Mouse (Mus musculus) heart, adult 2 months (tissue): ENCODE data around the gene Mesp1. TPM values are rescaled to one million over a fixed set of nuclear protein-coding genes. Genes with fewer than 3 reads are reported as not detected.

Source experiments
- DNase-seq, 2 experiments: peaks; one replicate each; pipeline ENCODE4 v3.0.0; 2021
- H3K27ac ChIP-seq: fragments of 200-600 bp; 2 replicates; pipeline ENCODE4 v1.8.1; 2022
- H3K27me3 ChIP-seq: fragments of 200-500 bp; 2 replicates; pipeline ENCODE4 v1.6.1; 2012; ENCODE audit warnings: mild to moderate bottlenecking, low read length, inconsistent platforms, mixed read lengths; ENCODE audit not compliant: control insufficient read depth, insufficient read depth
- H3K36me3 ChIP-seq: fragments of 200-500 bp; 2 replicates; pipeline ENCODE4 v1.6.1; 2012; ENCODE audit warnings: low read length, inconsistent platforms; ENCODE audit not compliant: control insufficient read depth, insufficient read depth
- H3K4me1 ChIP-seq: fragments of 200-500 bp; 2 replicates; pipeline ENCODE4 v1.6.1; 2011; ENCODE audit warnings: low read length; ENCODE audit not compliant: control insufficient read depth, insufficient read depth
- H3K4me3 ChIP-seq: fragments of 200-600 bp; 2 replicates; pipeline ENCODE4 v1.8.1; 2022
- H3K79me2 ChIP-seq: fragments of 200-500 bp; replicated peaks from 2 replicates; pipeline ENCODE4 v1.6.1; 2012; ENCODE audit warnings: mild to moderate bottlenecking, inconsistent platforms, low read length, moderate library complexity, mixed read lengths; ENCODE audit not compliant: control insufficient read depth, insufficient read depth
- H3K9ac ChIP-seq: fragments of 200-500 bp; 2 replicates; pipeline ENCODE4 v1.6.1; 2012; ENCODE audit warnings: low read depth, mild to moderate bottlenecking, control low read depth, inconsistent platforms, low read length, mixed read lengths
- CTCF ChIP-seq: fragments of 200-600 bp; IDR thresholded peaks from 2 replicates; pipeline ENCODE4 v1.8.1; 2022; ENCODE audit warnings: antibody characterized with exemption, mild to moderate bottlenecking, moderate library complexity
- EP300 ChIP-seq: fragments of 200-500 bp; IDR thresholded peaks from 2 replicates; pipeline ENCODE4 v1.6.1; 2011; ENCODE audit warnings: low read depth, low read length, control low read depth; ENCODE audit not compliant: insufficient read depth
- POLR2A ChIP-seq: fragments of 200-500 bp; IDR thresholded peaks from 2 replicates; pipeline ENCODE4 v1.6.1; 2011; ENCODE audit warnings: mild to moderate bottlenecking, low read depth, low read length, control low read depth; ENCODE audit not compliant: insufficient read depth
- WGBS: fragments of 180-500 bp; shearing (Covaris S2); methylation state at CpG from one replicate; pipeline ENCODE4 v1.1.7; 2018; 5-methylcytosine and 5-hydroxymethylcytosine counted together
- intact Hi-C: fragments of 180-260 bp; cut with DNase I; formaldehyde crosslinking; loops from one replicate; pipeline ENCODE4 v1.15.1; 2025
- polyA plus RNA-seq: library from polyadenylated mRNA; depleted of rRNA; stranded (reverse); fragments of >200 nt; gene quantifications from 2 replicates; pipeline ENCODE4 v1.2.3, GENCODE M21; 2012
- total RNA-seq, 2 experiments: library from RNA; stranded (reverse); gene quantifications; 2 replicates each; pipeline ENCODE4 v1.2.3; 2021

The Mesp1 gene
- total and polyA plus RNA-seq, 3 experiments, result not detected

DNA sequence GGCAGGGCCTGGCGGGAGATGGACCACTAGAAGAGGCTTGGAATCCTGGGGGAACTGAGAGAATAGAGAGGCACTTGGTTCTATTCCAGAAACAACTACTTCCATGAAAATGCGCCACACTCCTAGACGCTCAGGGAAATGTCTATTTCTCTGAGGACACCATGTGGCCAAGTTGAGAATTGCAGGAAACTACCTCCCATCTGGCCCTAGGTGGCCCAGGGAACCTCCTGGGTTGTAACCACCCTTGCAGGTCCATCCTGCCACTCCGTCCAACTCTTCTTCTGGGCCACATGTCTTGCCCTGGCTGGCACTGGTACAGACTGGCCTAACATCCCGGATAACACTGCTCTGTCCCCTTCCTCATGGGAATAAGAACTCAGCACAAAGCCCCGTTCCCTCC is 7.3 kb downstream of the Mesp1 start:
- no peak overlapping the region for H3K27ac ChIP-seq
- TF ChIP-seq CTCF, result peak; percentile 93
- peak; percentile 58; the same call in 1 of the 2 replicates for TF ChIP-seq EP300
- no peak for TF ChIP-seq POLR2A
- no peaks in the 10 kb centered on the region for H3K27me3 ChIP-seq
- no peak overlapping the region for H3K9ac ChIP-seq
- intact Hi-C loops, result loop anchor here (2.0 kb wide), 1 partner anchor 55 kb away; no protein-coding TSS in a partner anchor
- DNase-seq, result peak; percentile 60 to 71
- peaks cover 1% of the 10 kb centered on the region; the same call in 1 of the 2 replicates for H3K4me1 ChIP-seq
- H3K4me3 ChIP-seq, result no peak overlapping the region
- H3K79me2 ChIP-seq, result no peaks in the 10 kb centered on the region
- WGBS, result 15% methylated on average over 6 of the region's 6 CpGs
- H3K36me3 ChIP-seq, result no peaks in the 10 kb centered on the region

GRCm38 (mm10) chr7:79782516-79782855 is 11.1 kb downstream of the Mesp1 start:
- Histone ChIP-seq H3K27me3 (no peaks in the 10 kb centered on the region), H3K79me2 (no peaks in the 10 kb centered on the region), H3K36me3 (no peaks in the 10 kb centered on the region), H3K4me3 (no peak overlapping the region), H3K4me1 (peaks cover 4% of the 10 kb centered on the region), H3K27ac (no peak overlapping the region), H3K9ac (no peak overlapping the region)
- TF ChIP-seq EP300 (no peak), CTCF (no peak), POLR2A (no peak)
- WGBS, result 65% methylated on average over 2 of the region's 2 CpGs
- DNase-seq, result no peak
- intact Hi-C loops, result loop anchor here (5.0 kb wide), 1 partner anchor 135 kb away; no protein-coding TSS in a partner anchor

- DNase-seq, result no peak
- intact Hi-C loops, result loop anchor here (5.0 kb wide), 1 partner anchor 135 kb away; no protein-coding TSS in a partner anchor
- Histone ChIP-seq H3K4me3 (no peak overlapping the region), H3K27ac (peak overlapping the region; percentile 22; the same call in 1 of the 2 replicates), H3K4me1 (peaks cover 4% of the 10 kb centered on the region), H3K27me3 (no peaks in the 10 kb centered on the region), H3K36me3 (no peaks in the 10 kb centered on the region), H3K79me2 (no peaks in the 10 kb centered on the region), H3K9ac (no peak overlapping the region)
- 64% methylated on average over 11 of the region's 11 CpGs for WGBS
- TF ChIP-seq EP300 (no peak), POLR2A (no peak), CTCF (no peak)
These were observed 11.6 kb downstream of the Mesp1 start for GRCm38 (mm10) chr7:79781826-79782515.

- H3K27me3 ChIP-seq, result no peaks in the 10 kb centered on the region
- H3K36me3 ChIP-seq, result no peaks in the 10 kb centered on the region
- WGBS, result 18% methylated on average over 16 of the region's 16 CpGs
- peaks cover 4% of the 10 kb centered on the region for H3K4me1 ChIP-seq
- H3K4me3 ChIP-seq, result peak overlapping the region; percentile 40
- peak; percentile 97 for TF ChIP-seq CTCF
- no peak for TF ChIP-seq EP300
- H3K79me2 ChIP-seq, result no peaks in the 10 kb centered on the region
- peak overlapping the region; percentile 72 for H3K27ac ChIP-seq
- peak; percentile 78 to 82 for DNase-seq
- intact Hi-C loops, result loop anchor here (5.0 kb wide), 1 partner anchor 136 kb away; no protein-coding TSS in a partner anchor
- H3K9ac ChIP-seq, result peak overlapping the region; percentile 71
These were observed 12.7 kb downstream of the Mesp1 start for GRCm38 (mm10) chr7:79780647-79781626.

GRCm38 (mm10) chr7:79771561-79772512 is 21.8 kb downstream of the Mesp1 start:
- intact Hi-C loops, result no loop called here
- Histone ChIP-seq H3K4me3 (no peak overlapping the region), H3K9ac (no peak overlapping the region), H3K79me2 (no peaks in the 10 kb centered on the region), H3K27me3 (no peaks in the 10 kb centered on the region), H3K27ac (no peak overlapping the region), H3K4me1 (no peaks in the 10 kb centered on the region), H3K36me3 (no peaks in the 10 kb centered on the region)
- no peak for TF ChIP-seq CTCF
- no peak for TF ChIP-seq EP300
- no peak for TF ChIP-seq POLR2A
- 51% methylated on average over 15 of the region's 15 CpGs for WGBS
- no peak for DNase-seq
